Mouse (Mus musculus) liver, adult 2 months (tissue): ENCODE results near the gene Olfr191. TPM values are rescaled to one million over a fixed set of nuclear protein-coding genes. Genes with fewer than 3 reads are reported as not detected.

Experiments used
- DNase-seq: peaks from one replicate; pipeline ENCODE4 v3.0.0-alpha.2; 2011; ENCODE audit warnings: low read depth, low spot score; ENCODE audit errors: extremely low read depth
- H3K27ac ChIP-seq: fragments of 200-500 bp; replicated peaks from 2 replicates; pipeline ENCODE4 v1.5.1; 2012; ENCODE audit warnings: low read depth, mild to moderate bottlenecking, control low read depth, inconsistent platforms, low read length; ENCODE audit not compliant: insufficient read depth
- H3K27me3 ChIP-seq: fragments of 200-500 bp; 2 replicates; pipeline ENCODE4 v1.6.1; 2012; ENCODE audit warnings: mild to moderate bottlenecking, moderate library complexity, low read length, inconsistent platforms; ENCODE audit not compliant: control insufficient read depth, insufficient read depth
- H3K36me3 ChIP-seq: fragments of 200-500 bp; 2 replicates; pipeline ENCODE4 v1.6.1; 2012; ENCODE audit warnings: low read length, inconsistent platforms; ENCODE audit not compliant: control insufficient read depth, insufficient read depth
- H3K4me1 ChIP-seq: fragments of 200-500 bp; 2 replicates; pipeline ENCODE4 v1.6.1; 2011; ENCODE audit warnings: low read length; ENCODE audit not compliant: control insufficient read depth, insufficient read depth
- H3K4me3 ChIP-seq: fragments of 200-500 bp; 2 replicates; pipeline ENCODE4 v1.5.1; 2011; ENCODE audit warnings: low read depth, mild to moderate bottlenecking, control low read depth, low read length, moderate library complexity; ENCODE audit not compliant: insufficient read depth
- H3K79me2 ChIP-seq: fragments of 200-500 bp; 2 replicates; pipeline ENCODE4 v1.6.1; 2012; ENCODE audit warnings: inconsistent platforms, mild to moderate bottlenecking, low read length, moderate library complexity; ENCODE audit not compliant: control insufficient read depth, insufficient read depth
- H3K9ac ChIP-seq: fragments of 200-500 bp; 2 replicates; pipeline ENCODE4 v1.6.1; 2012; ENCODE audit warnings: low read depth, mild to moderate bottlenecking, control low read depth, inconsistent platforms, low read length
- CTCF ChIP-seq: fragments of 200-500 bp; IDR thresholded peaks from 2 replicates; pipeline ENCODE4 v1.5.1; 2011; ENCODE audit warnings: low read depth, low read length, control low read depth
- POLR2A ChIP-seq: fragments of 200-500 bp; IDR thresholded peaks from 2 replicates; pipeline ENCODE4 v1.6.1; 2011; ENCODE audit warnings: low read length, control low read depth; ENCODE audit not compliant: insufficient read depth; ENCODE audit errors: extremely low read depth
- WGBS: fragments of 180-500 bp; shearing (Covaris S2); methylation state at CpG from one replicate; pipeline ENCODE4 v1.1.7; 2018; 5-methylcytosine and 5-hydroxymethylcytosine counted together
- polyA plus RNA-seq: library from polyadenylated mRNA; depleted of rRNA; stranded (reverse); fragments of >200 nt; gene quantifications from 2 replicates; pipeline ENCODE4 v1.2.3, GENCODE M21; 2012; rRNA removed
- total RNA-seq: library from RNA; depleted of rRNA; stranded (reverse); fragments of >200 nt; gene quantifications from 2 replicates; pipeline ENCODE4 v1.2.3, GENCODE M21; 2014; rRNA removed

The Olfr191 gene
- total and polyA plus RNA-seq, 2 experiments: not detected

GRCm38 (mm10) chr16:59047579-59047978 is 42.0 kb downstream of the Olfr191 start:
- Histone ChIP-seq H3K79me2 (no peaks in the 10 kb centered on the region), H3K27ac (no peak overlapping the region), H3K27me3 (no peaks in the 10 kb centered on the region), H3K4me1 (no peaks in the 10 kb centered on the region), H3K9ac (no peak overlapping the region), H3K4me3 (no peak overlapping the region), H3K36me3 (no peaks in the 10 kb centered on the region)
- 57% methylated on average over 4 of the region's 4 CpGs for WGBS
- DNase-seq: no peak
- TF ChIP-seq POLR2A: no peak
- TF ChIP-seq CTCF: no peak

DNA sequence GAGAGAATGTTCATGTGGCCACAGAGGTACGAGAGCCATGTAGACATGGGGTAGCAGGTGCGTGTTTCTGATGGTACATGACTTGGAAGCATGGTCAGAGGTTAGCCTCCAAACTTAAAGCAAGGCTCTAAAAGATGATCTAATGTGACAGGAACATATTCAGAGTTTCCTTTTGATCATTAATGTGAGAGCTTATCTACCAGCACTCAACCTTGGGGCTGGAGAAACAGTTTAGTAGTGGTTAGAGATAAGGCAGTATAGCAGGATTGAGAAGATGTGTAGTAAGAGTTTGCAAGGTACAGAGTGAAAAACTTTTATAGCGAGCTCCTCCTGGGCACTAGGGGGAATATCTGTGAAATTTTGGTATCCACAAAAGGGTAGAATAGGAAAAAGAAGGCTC is 43.8 kb downstream of the Olfr191 start:
- Histone ChIP-seq H3K27me3 (no peaks in the 10 kb centered on the region), H3K4me1 (no peaks in the 10 kb centered on the region), H3K79me2 (no peaks in the 10 kb centered on the region), H3K36me3 (no peaks in the 10 kb centered on the region), H3K4me3 (no peak overlapping the region), H3K27ac (no peak overlapping the region), H3K9ac (no peak overlapping the region)
- DNase-seq: no peak
- WGBS: 77% methylated on average over 3 of the region's 3 CpGs
- TF ChIP-seq CTCF (no peak), POLR2A (no peak)

- H3K79me2 ChIP-seq: no peaks in the 10 kb centered on the region
- H3K36me3 ChIP-seq: no peaks in the 10 kb centered on the region
- H3K4me3 ChIP-seq: no peak within 1 kb of the TSS
- H3K27ac ChIP-seq: no peak within 1 kb of the TSS
- no peaks in the 10 kb centered on the region for H3K4me1 ChIP-seq
- 87% methylated on average over 7 of the region's 7 CpGs for WGBS
- no peak for TF ChIP-seq CTCF
- H3K9ac ChIP-seq: no peak within 1 kb of the TSS
- DNase-seq: no peak
- no peaks in the 10 kb centered on the region for H3K27me3 ChIP-seq
Measured at GRCm38 (mm10) chr16:59039710-59040109, 49.9 kb downstream of the Olfr191 start, which contains the start of gene Olfr187. Olfr187 (minus strand) TSS chr16:59039767.

Other genes starting within 250 kb of the Olfr191 start
- not detected in 2 replicates for gene Olfr177, start 215.1 kb downstream of the Olfr191 start, total RNA-seq
- gene Olfr177, start 215.1 kb downstream of the Olfr191 start, polyA plus RNA-seq: not detected in 2 replicates
- not detected in 2 replicates for gene Olfr178, start 197.8 kb downstream of the Olfr191 start, total RNA-seq
- not detected in 2 replicates for gene Olfr178, start 197.8 kb downstream of the Olfr191 start, polyA plus RNA-seq
- not detected in 2 replicates for gene Olfr181, start 161.1 kb downstream of the Olfr191 start, total RNA-seq
- gene Olfr181, start 161.1 kb downstream of the Olfr191 start, polyA plus RNA-seq: not detected in 2 replicates
- gene Olfr180, start 160.4 kb downstream of the Olfr191 start, total RNA-seq: not detected in 2 replicates
- gene Olfr180, start 160.4 kb downstream of the Olfr191 start, polyA plus RNA-seq: not detected in 2 replicates
- gene Olfr183, start 94.5 kb downstream of the Olfr191 start, total RNA-seq: not detected in 2 replicates
- gene Olfr183, start 94.5 kb downstream of the Olfr191 start, polyA plus RNA-seq: not detected in 2 replicates
- not detected in 2 replicates for gene Olfr186, start 59.5 kb downstream of the Olfr191 start, total RNA-seq
- gene Olfr186, start 59.5 kb downstream of the Olfr191 start, polyA plus RNA-seq: not detected in 2 replicates
- gene Olfr187, start 50.1 kb downstream of the Olfr191 start, total RNA-seq: not detected in 2 replicates
- not detected in 2 replicates for gene Olfr187, start 50.1 kb downstream of the Olfr191 start, polyA plus RNA-seq
- not detected in 2 replicates for gene Olfr190, start 11.8 kb downstream of the Olfr191 start, total RNA-seq
- not detected in 2 replicates for gene Olfr190, start 11.8 kb downstream of the Olfr191 start, polyA plus RNA-seq
- not detected in 2 replicates for gene Olfr193, start 22.1 kb upstream of the Olfr191 start, total RNA-seq
- not detected in 2 replicates for gene Olfr193, start 22.1 kb upstream of the Olfr191 start, polyA plus RNA-seq
- not detected in 2 replicates for gene Olfr194, start 31.2 kb upstream of the Olfr191 start, total RNA-seq
- gene Olfr194, start 31.2 kb upstream of the Olfr191 start, polyA plus RNA-seq: not detected in 2 replicates
- not detected in 2 replicates for gene Olfr195, start 57.2 kb upstream of the Olfr191 start, total RNA-seq
- gene Olfr195, start 57.2 kb upstream of the Olfr191 start, polyA plus RNA-seq: not detected in 2 replicates
- gene Olfr196, start 80.6 kb upstream of the Olfr191 start, total RNA-seq: not detected in 2 replicates
- gene Olfr196, start 80.6 kb upstream of the Olfr191 start, polyA plus RNA-seq: not detected in 2 replicates
- gene Olfr198, start 113.7 kb upstream of the Olfr191 start, total RNA-seq: not detected in 2 replicates
- not detected in 2 replicates for gene Olfr198, start 113.7 kb upstream of the Olfr191 start, polyA plus RNA-seq
- gene Olfr199, start 129.9 kb upstream of the Olfr191 start, total RNA-seq: not detected in 2 replicates
- not detected in 2 replicates for gene Olfr199, start 129.9 kb upstream of the Olfr191 start, polyA plus RNA-seq
- gene Olfr201, start 182.8 kb upstream of the Olfr191 start, total RNA-seq: not detected in 2 replicates
- not detected in 2 replicates for gene Olfr201, start 182.8 kb upstream of the Olfr191 start, polyA plus RNA-seq
- gene Olfr202, start 197.0 kb upstream of the Olfr191 start, total RNA-seq: not detected in 2 replicates
- gene Olfr202, start 197.0 kb upstream of the Olfr191 start, polyA plus RNA-seq: not detected in 2 replicates
- not detected in 2 replicates for gene Olfr203, start 209.1 kb upstream of the Olfr191 start, total RNA-seq
- not detected in 2 replicates for gene Olfr203, start 209.1 kb upstream of the Olfr191 start, polyA plus RNA-seq
- not detected in 2 replicates for gene Olfr204, start 228.4 kb upstream of the Olfr191 start, total RNA-seq
- not detected in 2 replicates for gene Olfr204, start 228.4 kb upstream of the Olfr191 start, polyA plus RNA-seq
- gene Olfr205, start 241.3 kb upstream of the Olfr191 start, total RNA-seq: not detected in 2 replicates
- gene Olfr205, start 241.3 kb upstream of the Olfr191 start, polyA plus RNA-seq: not detected in 2 replicates